Mouse (Mus musculus) common myeloid progenitor, adult 5-6 weeks (primary cell): ENCODE measurements around the gene Cyp3a16. TPM values are rescaled to one million over a fixed set of nuclear protein-coding genes. Genes with fewer than 3 reads are reported as not detected.
"Not testable (repeated sequence)": the region's sequence is repeated elsewhere in the genome, so short reads cannot be mapped to it uniquely, and the experiment has no call there.

Source experiments
- ATAC-seq: replicated peaks from 2 replicates; pipeline ENCODE4 v1.8.0; 2016; ENCODE audit warnings: low read depth, mild to moderate bottlenecking, moderate TSS enrichment, inconsistent platforms; ENCODE audit not compliant: poor library complexity, severe bottlenecking
- total RNA-seq: library from RNA; stranded (forward); fragments of 200-1000, 187-1606 nt; gene quantifications from 2 replicates; pipeline ENCODE4 v1.2.3, GENCODE M21; 2017

Cyp3a16 gene
- not detected in 2 replicates for total RNA-seq

DNA sequence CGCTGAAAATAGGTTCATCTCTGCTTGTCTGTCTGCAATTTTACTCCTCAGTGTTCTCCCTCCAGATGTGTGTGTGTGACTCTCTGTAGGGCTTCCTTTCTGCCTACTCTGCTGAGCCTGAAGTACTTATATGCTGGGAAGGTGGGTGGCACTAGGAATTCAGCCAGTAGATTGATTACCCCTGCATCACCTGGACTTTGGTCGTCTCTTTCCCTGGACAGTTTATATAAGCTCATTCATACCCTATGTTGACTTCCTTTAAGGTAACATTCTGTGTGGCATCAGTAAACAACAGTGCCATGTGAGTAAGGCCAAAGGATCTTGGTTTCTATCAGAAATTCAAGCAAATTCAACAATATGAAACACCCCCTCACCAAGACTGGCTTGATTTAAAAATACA, at the start of gene Cyp3a16:
TSS of gene Cyp3a16 (minus strand) at position 101 of the 400 bp plus-strand sequence.
- not testable (repeated sequence) for ATAC-seq

DNA sequence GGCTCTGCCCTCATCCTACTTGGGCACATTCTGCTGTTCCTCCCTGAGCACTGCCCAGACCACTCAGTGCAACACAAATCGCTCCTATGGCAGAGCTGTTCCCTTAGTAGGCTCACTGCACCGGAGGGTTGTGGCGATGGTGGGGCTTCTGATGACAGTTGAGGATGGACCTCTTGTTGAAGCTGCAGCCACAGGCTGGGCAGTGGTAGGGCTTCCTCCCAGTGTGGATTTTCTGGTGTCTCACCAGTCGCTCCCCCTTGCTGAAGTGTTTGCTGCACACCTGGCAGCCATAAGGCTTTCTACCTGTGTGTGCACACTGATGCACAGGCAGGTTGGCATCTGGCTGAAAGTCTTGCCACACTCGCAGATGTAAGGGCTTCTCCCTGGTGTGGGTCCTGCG, 20.8 kb upstream of the Cyp3a16 start:
- ATAC-seq, result no peak

DNA sequence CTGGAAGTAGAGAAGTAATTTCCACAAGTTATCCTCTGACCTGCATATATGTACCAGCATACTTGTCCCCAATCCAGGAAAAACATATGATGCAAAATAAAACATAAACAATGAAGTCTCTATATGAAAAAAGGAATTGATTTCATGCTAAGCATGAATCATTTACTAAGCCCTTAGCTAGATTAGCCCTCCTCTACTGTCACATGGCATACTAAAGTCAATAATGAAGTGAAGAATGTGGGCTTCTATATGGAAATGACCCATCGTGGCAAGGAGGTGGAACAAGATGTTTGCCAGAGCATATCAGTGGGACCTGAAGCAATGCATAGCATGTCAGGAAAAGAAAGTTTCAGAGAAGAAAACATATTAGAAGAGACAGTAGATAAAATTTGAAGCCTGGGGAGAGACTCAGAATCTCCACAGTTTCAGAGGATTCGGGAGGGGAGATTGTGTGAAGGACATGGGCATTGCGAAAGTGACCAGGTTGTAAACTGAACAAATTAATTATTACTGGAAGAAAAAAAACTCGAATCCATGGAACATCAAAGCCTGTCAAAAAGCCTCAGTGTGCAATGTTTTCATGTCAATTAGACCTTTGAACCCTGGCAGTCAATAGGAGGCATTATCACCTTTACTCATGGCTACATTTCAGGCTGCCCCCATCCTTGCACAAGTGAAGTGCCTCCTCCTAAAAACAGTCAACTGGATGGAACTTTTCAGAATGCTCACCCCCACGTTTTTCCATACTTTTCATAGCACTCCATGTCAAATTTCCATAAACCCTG, 5.0 kb downstream of the Cyp3a16 start:
- no peak for ATAC-seq

DNA sequence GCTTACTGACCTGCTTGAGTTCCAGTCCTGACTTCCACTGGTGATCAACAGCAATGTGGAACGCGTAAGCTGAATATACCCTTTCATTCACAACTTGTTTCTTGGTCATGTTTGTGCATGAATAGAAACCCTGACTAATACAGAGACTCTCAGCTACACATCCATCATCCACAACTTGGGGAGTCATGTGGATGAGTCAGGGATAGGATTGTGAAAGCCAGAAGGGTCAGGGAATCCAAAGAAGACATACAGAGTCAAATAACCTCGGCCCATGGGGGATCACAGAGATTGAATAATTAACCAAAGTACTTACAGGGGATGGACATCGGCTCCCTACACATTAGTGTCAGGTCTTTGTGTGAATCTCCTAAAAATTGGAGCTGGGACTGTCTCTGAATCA, 7.2 kb downstream of the Cyp3a16 start:
- ATAC-seq, result no peak

DNA sequence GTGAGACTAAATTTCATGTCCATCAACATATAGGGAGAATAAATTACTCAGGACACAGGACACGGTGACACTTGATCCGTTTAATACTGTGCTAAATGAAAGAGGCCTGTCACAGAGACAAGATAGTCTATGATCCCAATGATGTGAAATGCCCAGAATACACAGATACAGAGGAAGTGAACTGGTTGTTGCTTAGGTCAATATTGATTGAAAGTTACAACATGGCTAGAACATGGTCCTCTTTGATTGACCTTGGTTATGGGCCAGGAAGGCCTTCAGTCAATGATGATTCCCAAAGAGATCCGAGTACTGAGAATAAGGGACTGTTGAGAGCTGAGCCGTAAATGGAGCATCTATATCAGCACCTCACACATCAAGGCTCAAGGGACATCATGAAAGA, 15.1 kb downstream of the Cyp3a16 start:
- ATAC-seq, result no peak

DNA sequence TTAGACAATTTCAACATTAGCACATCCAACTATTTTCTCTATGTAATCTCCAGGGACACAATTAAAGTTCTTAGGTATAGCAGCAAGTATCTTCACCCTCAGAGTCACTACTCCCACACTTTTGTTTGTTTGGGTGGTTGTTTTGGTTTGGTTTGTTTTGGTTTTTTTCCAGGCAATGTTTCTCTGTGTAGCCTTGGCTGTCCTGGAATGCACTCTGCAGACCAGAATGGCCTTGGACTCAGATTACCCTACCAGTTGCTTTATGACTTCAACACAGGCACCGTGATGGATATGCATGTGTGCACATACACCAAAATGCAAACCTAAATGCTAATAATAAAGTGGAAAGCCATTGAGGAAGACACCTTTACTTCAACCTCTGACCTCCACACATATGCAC, 35.8 kb downstream of the Cyp3a16 start:
- ATAC-seq, result no peak

DNA sequence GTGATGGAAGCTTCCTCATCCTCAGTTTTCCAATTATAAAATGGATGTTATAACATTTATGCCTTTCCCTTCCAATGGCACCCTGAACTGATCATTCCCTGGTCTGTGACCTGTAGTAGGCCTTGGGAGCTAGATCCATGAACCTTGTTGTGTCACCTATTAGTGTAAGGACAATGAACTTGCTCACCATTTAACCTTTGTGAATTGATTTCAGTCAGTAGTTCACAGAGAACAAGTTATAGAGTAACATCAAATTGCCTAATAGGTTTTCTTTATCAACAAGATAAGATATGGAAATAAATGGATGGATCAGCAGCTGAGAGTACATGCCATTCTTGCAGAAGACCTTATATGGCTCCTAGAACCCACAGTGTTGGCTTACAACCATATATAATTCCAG, 38.5 kb downstream of the Cyp3a16 start:
- no peak for ATAC-seq

DNA sequence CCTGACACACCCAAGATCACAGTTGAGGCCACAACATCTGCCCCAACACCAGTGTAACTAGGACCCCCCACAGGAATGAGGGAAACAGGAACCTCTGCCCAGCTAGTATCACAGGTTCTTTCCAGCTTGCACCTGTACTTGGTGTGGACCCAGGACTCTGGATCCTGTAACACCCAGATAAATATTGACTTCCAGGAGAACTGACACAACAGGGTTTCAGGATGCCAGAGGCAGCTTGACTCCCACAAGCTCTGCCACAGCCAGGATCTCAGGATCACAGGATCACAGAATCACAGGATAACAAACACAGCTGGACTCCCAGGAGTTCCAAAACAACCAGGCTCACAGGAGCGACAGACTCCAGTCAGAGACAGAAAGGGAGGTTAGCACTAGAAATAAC, 47.2 kb downstream of the Cyp3a16 start:
- no peak for ATAC-seq

DNA sequence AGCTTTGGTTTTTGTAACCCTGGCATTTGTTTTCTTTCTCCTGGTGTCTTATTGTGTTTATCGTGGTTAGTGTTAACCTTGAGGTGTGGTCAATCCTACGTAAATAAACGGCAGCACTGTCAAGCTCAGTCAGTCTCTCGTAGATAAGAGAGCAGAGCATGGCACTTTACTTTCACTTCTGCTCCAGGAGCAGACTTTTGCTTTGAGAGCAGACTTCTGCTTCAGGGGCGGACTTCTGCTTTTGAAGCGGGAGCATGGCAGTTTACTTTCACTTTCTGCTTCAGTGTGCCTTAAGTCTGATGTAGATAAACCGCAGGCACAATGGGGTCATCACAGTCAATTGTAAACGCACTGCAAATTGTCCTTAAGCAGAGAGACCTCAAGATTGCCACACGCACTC, 54.1 kb downstream of the Cyp3a16 start:
- ATAC-seq, result not testable (repeated sequence)

Other genes starting within 250 kb of the Cyp3a16 start
- 43.1 and 58.1 TPM in 2 replicates for gene Zfp655, start 238.0 kb downstream of the Cyp3a16 start, total RNA-seq
- gene Zscan25, start 189.2 kb downstream of the Cyp3a16 start, total RNA-seq, result 6.2 and 11.1 TPM in 2 replicates
- gene Cyp3a57, start 124.4 kb downstream of the Cyp3a16 start, total RNA-seq, result not detected in 2 replicates
- gene Cyp3a41b, start 115.0 kb upstream of the Cyp3a16 start, total RNA-seq, result not detected in 2 replicates